Mouse (Mus musculus): ENCODE results near the gene Ern1. TPM values are rescaled to one million over a fixed set of nuclear protein-coding genes. Genes with fewer than 3 reads are reported as not detected.
"Not testable (repeated sequence)": the region's sequence is repeated elsewhere in the genome, so short reads cannot be mapped to it uniquely, and the experiment has no call there.

Ern1 gene
- polyA plus RNA-seq, 1 experiment from 2014 or later = 6.8 TPM

- ATAC-seq (ENCODE audit: low FRiP score, low read depth) = no peak
- H3K4me1 ChIP-seq = no peaks in the 10 kb centered on the region
- WGBS = 79% methylated on average over 9 of the region's 9 CpGs
- H3K27me3 ChIP-seq = no peaks in the 10 kb centered on the region
- H3K27ac ChIP-seq = no peak overlapping the region
- no peak overlapping the region for H3K4me3 ChIP-seq
- H3K9ac ChIP-seq = no peak overlapping the region
- H3K4me2 ChIP-seq (replicated peaks) = no peak overlapping the region
- H3K9me3 ChIP-seq = no peaks in the 10 kb centered on the region
- H3K36me3 ChIP-seq = peaks cover 19% of the 10 kb centered on the region
Observed at GRCm38 (mm10) chr11:106419262-106420102, 68.2 kb downstream of the Ern1 start.

GRCm38 (mm10) chr11:106418622-106419196 lies 68.9 kb downstream of the Ern1 start:
- Histone ChIP-seq H3K4me2 (replicated peaks) (no peak overlapping the region), H3K4me3 (no peak overlapping the region), H3K9me3 (no peaks in the 10 kb centered on the region), H3K4me1 (no peaks in the 10 kb centered on the region), H3K27ac (no peak overlapping the region), H3K9ac (no peak overlapping the region), H3K27me3 (no peaks in the 10 kb centered on the region), H3K36me3 (peaks cover 27% of the 10 kb centered on the region)
- 38% methylated on average over 4 of the region's 4 CpGs for WGBS
- ATAC-seq (ENCODE audit: low FRiP score, low read depth) = peak; percentile 67; the same call in 1 of the 2 replicates

- Histone ChIP-seq H3K9ac (no peak overlapping the region), H3K27me3 (no peaks in the 10 kb centered on the region), H3K4me1 (no peaks in the 10 kb centered on the region), H3K4me2 (replicated peaks) (no peak overlapping the region), H3K9me3 (no peaks in the 10 kb centered on the region), H3K36me3 (peaks cover 26% of the 10 kb centered on the region), H3K27ac (no peak overlapping the region), H3K4me3 (no peak overlapping the region)
- WGBS = 85% methylated on average over 2 of the region's 2 CpGs
- ATAC-seq (ENCODE audit: low FRiP score, low read depth) = no peak
Observed at GRCm38 (mm10) chr11:106417860-106418259, 69.8 kb downstream of the Ern1 start.

- H3K4me2 ChIP-seq (replicated peaks) = no peak overlapping the region
- no peaks in the 10 kb centered on the region for H3K9me3 ChIP-seq
- H3K4me1 ChIP-seq = no peaks in the 10 kb centered on the region
- 78% methylated on average over 3 of the region's 3 CpGs for WGBS
- H3K9ac ChIP-seq = no peak overlapping the region
- H3K36me3 ChIP-seq = peaks cover 32% of the 10 kb centered on the region
- no peaks in the 10 kb centered on the region for H3K27me3 ChIP-seq
- H3K4me3 ChIP-seq = no peak overlapping the region
- no peak overlapping the region for H3K27ac ChIP-seq
- no peak for ATAC-seq (ENCODE audit: low FRiP score, low read depth)
Observed at GRCm38 (mm10) chr11:106416331-106416730, 71.3 kb downstream of the Ern1 start.

GRCm38 (mm10) chr11:106412641-106413360 lies 74.9 kb downstream of the Ern1 start:
- Histone ChIP-seq H3K4me2 (replicated peaks) (no peak overlapping the region), H3K4me1 (no peaks in the 10 kb centered on the region), H3K9ac (no peak overlapping the region), H3K4me3 (no peak overlapping the region), H3K9me3 (no peaks in the 10 kb centered on the region), H3K36me3 (peaks cover 40% of the 10 kb centered on the region), H3K27me3 (no peaks in the 10 kb centered on the region), H3K27ac (no peak overlapping the region)
- ATAC-seq (ENCODE audit: low FRiP score, low read depth) = no peak
- 83% methylated on average over 3 of the region's 3 CpGs for WGBS

- no peaks in the 10 kb centered on the region for H3K9me3 ChIP-seq
- no peak overlapping the region for H3K4me3 ChIP-seq
- no peaks in the 10 kb centered on the region for H3K4me1 ChIP-seq
- WGBS = 83% methylated on average over 2 of the region's 2 CpGs
- no peak for ATAC-seq (ENCODE audit: low FRiP score, low read depth)
- no peak overlapping the region for H3K9ac ChIP-seq
- peaks cover 52% of the 10 kb centered on the region for H3K36me3 ChIP-seq
- no peaks in the 10 kb centered on the region for H3K27me3 ChIP-seq
- H3K27ac ChIP-seq = no peak overlapping the region
- no peak overlapping the region for H3K4me2 ChIP-seq (replicated peaks)
Observed at GRCm38 (mm10) chr11:106411157-106411556, 76.5 kb downstream of the Ern1 start.

GRCm38 (mm10) chr11:106410507-106410906 lies 77.1 kb downstream of the Ern1 start:
- H3K9me3 ChIP-seq = no peaks in the 10 kb centered on the region
- 83% methylated on average over 3 of the region's 3 CpGs for WGBS

GRCm38 (mm10) chr11:106410011-106410410 lies 77.6 kb downstream of the Ern1 start:
- H3K9ac ChIP-seq = no peak overlapping the region
- H3K4me3 ChIP-seq = no peak overlapping the region
- no peaks in the 10 kb centered on the region for H3K4me1 ChIP-seq
- no peak overlapping the region for H3K27ac ChIP-seq
- H3K9me3 ChIP-seq = no peaks in the 10 kb centered on the region
- no peak for ATAC-seq (ENCODE audit: low FRiP score, low read depth)
- H3K36me3 ChIP-seq = peaks cover 60% of the 10 kb centered on the region
- 74% methylated on average over 4 of the region's 4 CpGs for WGBS
- H3K4me2 ChIP-seq (replicated peaks) = no peak overlapping the region
- H3K27me3 ChIP-seq = no peaks in the 10 kb centered on the region

More at GRCm38 (mm10) chr11:106410507-106410906, 77.1 kb downstream of the Ern1 start:
- Histone ChIP-seq H3K4me3 (no peak overlapping the region), H3K27me3 (no peaks in the 10 kb centered on the region), H3K4me2 (replicated peaks) (no peak overlapping the region), H3K4me1 (no peaks in the 10 kb centered on the region), H3K9ac (no peak overlapping the region), H3K36me3 (peaks cover 55% of the 10 kb centered on the region), H3K27ac (no peak overlapping the region)
- no peak for ATAC-seq (ENCODE audit: low FRiP score, low read depth)

- WGBS = 90% methylated on average over 8 of the region's 8 CpGs
- H3K9ac ChIP-seq = no peak overlapping the region
- ATAC-seq (ENCODE audit: low FRiP score, low read depth) = no peak
- no peak overlapping the region for H3K4me3 ChIP-seq
- H3K27me3 ChIP-seq = no peaks in the 10 kb centered on the region
- H3K36me3 ChIP-seq = peaks cover 65% of the 10 kb centered on the region
- no peak overlapping the region for H3K27ac ChIP-seq
- no peaks in the 10 kb centered on the region for H3K4me1 ChIP-seq
- no peaks in the 10 kb centered on the region for H3K9me3 ChIP-seq
- H3K4me2 ChIP-seq (replicated peaks) = no peak overlapping the region
Observed at GRCm38 (mm10) chr11:106398481-106398880, 89.2 kb downstream of the Ern1 start.

- Histone ChIP-seq H3K36me3 (peaks cover 58% of the 10 kb centered on the region), H3K4me1 (no peaks in the 10 kb centered on the region), H3K9ac (no peak overlapping the region), H3K9me3 (no peaks in the 10 kb centered on the region), H3K4me3 (no peak overlapping the region), H3K27ac (no peak overlapping the region), H3K27me3 (no peaks in the 10 kb centered on the region), H3K4me2 (replicated peaks) (no peak overlapping the region)
- WGBS = 84% methylated on average over 3 of the region's 3 CpGs
- ATAC-seq (ENCODE audit: low FRiP score, low read depth) = no peak
Observed at GRCm38 (mm10) chr11:106397656-106398055, 90.0 kb downstream of the Ern1 start.

- H3K4me3 ChIP-seq; H3K4me2 ChIP-seq (replicated peaks); H3K27ac ChIP-seq; H3K9ac ChIP-seq; H3K27me3 ChIP-seq; H3K4me1 ChIP-seq; ATAC-seq (ENCODE audit: low FRiP score, low read depth); H3K9me3 ChIP-seq: not testable (repeated sequence)
- WGBS = 98% methylated on average over 2 of the region's 2 CpGs
- H3K36me3 ChIP-seq = peaks cover 27% of the 10 kb centered on the region
Observed at GRCm38 (mm10) chr11:106394055-106394454, 93.6 kb downstream of the Ern1 start.

- H3K4me1 ChIP-seq = peaks cover 11% of the 10 kb centered on the region
- H3K4me2 ChIP-seq (replicated peaks) = no peak overlapping the region
- no peaks in the 10 kb centered on the region for H3K27me3 ChIP-seq
- 52% methylated on average over 4 of the region's 4 CpGs for WGBS
- H3K9ac ChIP-seq = no peak overlapping the region
- no peaks in the 10 kb centered on the region for H3K9me3 ChIP-seq
- ATAC-seq (ENCODE audit: low FRiP score, low read depth) = no peak
- no peak overlapping the region for H3K27ac ChIP-seq
- peaks cover 19% of the 10 kb centered on the region for H3K36me3 ChIP-seq
- H3K4me3 ChIP-seq = no peak overlapping the region
Observed at GRCm38 (mm10) chr11:106393331-106393616, 94.4 kb downstream of the Ern1 start.
